ENCODE assay signal across 9 mouse cellular contexts in genomic region chr9:111057544-111058370, GRCm38 (mm10). TPM values are rescaled to one million over a fixed set of nuclear protein-coding genes. Genes with fewer than 3 reads are reported as not detected.
A peak's percentile ranks its signal among the peaks of the same experiment; 100 is the strongest.
DNase-seq lines count a peak whose midpoint lies in the region; ATAC-seq and TF ChIP-seq lines count a peak whose summit lies in the region.
"Had no signal": no experiment of that assay in that cellular context is flagged by ENCODE, and none has a peak within 500 bp of the region (broad histone marks: within the 10 kb centered on the region; RNA-seq: fewer than 3 reads in every experiment).

No protein-coding gene starts in this region.

- DNase-seq in gastrocnemius, adult 2 months: peak; percentile 35
- no peak for DNase-seq in gastrocnemius, postnatal 10 days
- DNase-seq in lung, postnatal 10 days: no peak
- peak; percentile 54 for DNase-seq in intestine, embryonic 14.5 days (ENCODE audit: low spot score)
- DNase-seq in cerebellum, adult 11-12 months: no peak
- no peak for DNase-seq in gastrocnemius, postnatal 36 days

- no peak for TF ChIP-seq POLR2A in small intestine, adult 2 months (IDR thresholded peaks at IDR 0.05; ENCODE audit: low read depth, low read length)

- peaks cover 19% of the 10 kb centered on the region for H3K4me1 ChIP-seq in lung, embryonic 15.5 days
- peaks cover 12% of the 10 kb centered on the region for H3K4me1 ChIP-seq in intestine, embryonic 14.5 days (replicated peaks; ENCODE audit: control insufficient read depth, insufficient read depth, low read length)
- peaks cover 12% of the 10 kb centered on the region for H3K4me1 ChIP-seq in small intestine, adult 2 months (ENCODE audit: control insufficient read depth, insufficient read depth, insufficient read length, low read length)

- 0 out of 2 replicates have a peak overlapping the region, but pooled peaks have one; percentile 30 for H3K9ac ChIP-seq in lung, embryonic 15.5 days
- no peak overlapping the region for H3K9ac ChIP-seq in intestine, embryonic 14.5 days (ENCODE audit: low read length)

- intact Hi-C loops in gastrocnemius, adult 2 months (cut with DNase I): no loop called here
- intact Hi-C loops in gastrocnemius, postnatal 36 days (cut with DNase I): no loop called here

- H3K9me3 ChIP-seq in lung, embryonic 15.5 days: no peaks in the 10 kb centered on the region
- H3K9me3 ChIP-seq in intestine, embryonic 14.5 days (ENCODE audit: control insufficient read depth, low read length): no peaks in the 10 kb centered on the region

- H3K27ac ChIP-seq in gastrocnemius, adult 2 months: peak overlapping the region; percentile 94
- H3K27ac ChIP-seq in lung, embryonic 15.5 days: peak overlapping the region; percentile 53; the same call in 1 of the 2 replicates
- H3K27ac ChIP-seq in intestine, embryonic 14.5 days (ENCODE audit: low read depth): no peak overlapping the region; the same call in 1 of the 2 replicates
- peak overlapping the region; percentile 74 for H3K27ac ChIP-seq in small intestine, adult 2 months (ENCODE audit: insufficient read depth, low read depth, low read length)

- WGBS in lung, embryonic 15.5 days: 42% methylated on average over 14 of the region's 14 CpGs
- WGBS in intestine, embryonic 14.5 days: 59% methylated on average over 14 of the region's 14 CpGs
- WGBS in small intestine, adult 2 months: 27% methylated on average over 14 of the region's 14 CpGs

- peak overlapping the region; percentile 84 for H3K4me3 ChIP-seq in gastrocnemius, adult 2 months
- no peak overlapping the region; the same call in 1 of the 2 replicates for H3K4me3 ChIP-seq in lung, embryonic 15.5 days
- peak overlapping the region; percentile 43; the same call in 1 of the 2 replicates for H3K4me3 ChIP-seq in intestine, embryonic 14.5 days (ENCODE audit: low read depth, low read length)
- H3K4me3 ChIP-seq in small intestine, adult 2 months (ENCODE audit: low read depth, low read length): peak overlapping the region; percentile 79

- 0 out of 2 replicates have a peak, but pooled peaks have one; percentile 15 for ATAC-seq in lung, embryonic 15.5 days (ENCODE audit: borderline replicate concordance, extremely low read depth, low FRiP score, low TSS enrichment)
- no peak for ATAC-seq in intestine, embryonic 14.5 days (replicated peaks; ENCODE audit: low FRiP score, low TSS enrichment, low read depth)

- H3K36me3 ChIP-seq in lung, embryonic 15.5 days: no peaks in the 10 kb centered on the region
- H3K36me3 ChIP-seq in intestine, embryonic 14.5 days (ENCODE audit: control insufficient read depth, insufficient read depth, low read length): no peaks in the 10 kb centered on the region
- H3K36me3 ChIP-seq in small intestine, adult 2 months (ENCODE audit: control insufficient read depth, insufficient read depth, low read length): no peaks in the 10 kb centered on the region

- no peaks in the 10 kb centered on the region for H3K27me3 ChIP-seq in lung, embryonic 15.5 days
- no peaks in the 10 kb centered on the region for H3K27me3 ChIP-seq in intestine, embryonic 14.5 days (replicated peaks; ENCODE audit: control insufficient read depth, insufficient read depth, low read length)
- H3K27me3 ChIP-seq in small intestine, adult 2 months (ENCODE audit: control insufficient read depth, insufficient read depth, low read length): no peaks in the 10 kb centered on the region

- no peak for TF ChIP-seq CTCF in gastrocnemius, adult 2 months (IDR thresholded peaks at IDR 0.05)
- TF ChIP-seq CTCF in small intestine, adult 2 months (IDR thresholded peaks at IDR 0.05; ENCODE audit: extremely low read depth, insufficient read length, insufficient replicate concordance, low read depth, low read length): no peak

- peak overlapping the region; percentile 75 for H3K4me2 ChIP-seq in lung, embryonic 15.5 days
- peak overlapping the region; percentile 68 for H3K4me2 ChIP-seq in intestine, embryonic 14.5 days (ENCODE audit: low read length)

RNA-seq across cellular contexts. Expression of gene Ccrl2, which starts 0.4 kb away (rescaled TPM):
- total RNA-seq in gastrocnemius, adult 2 months (2021): 1 to 10 TPM; 3.1 to 4.0 TPM
- total RNA-seq in gastrocnemius, postnatal 10 days (2021): 1 to 10 TPM; 4.7 to 4.8 TPM
- 3.7 and 4.6 TPM in 2 replicates for polyA plus RNA-seq in lung, embryonic 15.5 days (2015; fragmentation: Nextera tagmentation; extraction: Ambion mirVana)
- polyA plus RNA-seq in intestine, embryonic 14.5 days (2014; fragmentation: Nextera tagmentation; extraction: Ambion mirVana): 1.3 and 1.7 TPM in 2 replicates
- polyA plus RNA-seq in small intestine, adult 2 months (2012; rRNA removed): 1.8 and 3.4 TPM in 2 replicates
- total RNA-seq in gastrocnemius, postnatal 36 days (2021): 1 to 10 TPM; 3.2 to 6.8 TPM
- polyA plus RNA-seq: C2C12 had no signal

RNA-seq across cellular contexts. Expression of gene Ltf, which starts 38.7 kb away (rescaled TPM):
- not detected for total RNA-seq in gastrocnemius, adult 2 months (2021)
- 10 to 100 TPM in 1 of 2 experiments, 1 to 10 TPM in 1; 1.1 to 10.1 TPM for total RNA-seq in gastrocnemius, postnatal 10 days (2021)
- 1.5 and 2.7 TPM in 2 replicates for polyA plus RNA-seq in lung, embryonic 15.5 days (2015; fragmentation: Nextera tagmentation; extraction: Ambion mirVana)
- 1.5 and 1.6 TPM in 2 replicates for polyA plus RNA-seq in intestine, embryonic 14.5 days (2014; fragmentation: Nextera tagmentation; extraction: Ambion mirVana)
- polyA plus RNA-seq in small intestine, adult 2 months (2012; rRNA removed): 0.29 and 1.9 TPM in 2 replicates
- total RNA-seq in gastrocnemius, postnatal 36 days (2021): not detected
- polyA plus RNA-seq: C2C12 had no signal

RNA-seq across cellular contexts. Expression of gene Lrrfip2, which starts 59.6 kb away (rescaled TPM):
- 10 to 100 TPM; 72.6 to 74.8 TPM for total RNA-seq in gastrocnemius, adult 2 months (2021)
- 10 to 100 TPM; 72.3 to 80.8 TPM for total RNA-seq in gastrocnemius, postnatal 10 days (2021)
- 42.3 and 46.1 TPM in 2 replicates for polyA plus RNA-seq in lung, embryonic 15.5 days (2015; fragmentation: Nextera tagmentation; extraction: Ambion mirVana)
- polyA plus RNA-seq in intestine, embryonic 14.5 days (2014; fragmentation: Nextera tagmentation; extraction: Ambion mirVana): 34.4 and 36.8 TPM in 2 replicates
- 3.7 and 15.3 TPM in 2 replicates for polyA plus RNA-seq in small intestine, adult 2 months (2012; rRNA removed)
- total RNA-seq in gastrocnemius, postnatal 36 days (2021): 10 to 100 TPM; 63.9 to 69.2 TPM

Comparison
In these comparisons a context has a peak if more than half of its experiments do, and no peak if none do; other contexts are left out.
1. DNase-seq: peak in gastrocnemius, adult 2 months (single experiment) and intestine, embryonic 14.5 days (single experiment); none in gastrocnemius, postnatal 10 days (single experiment), lung, postnatal 10 days (single experiment), cerebellum, adult 11-12 months (single experiment) and gastrocnemius, postnatal 36 days (0 of 2).